Mouse (Mus musculus) spleen, postnatal 36 days (tissue): ENCODE measurements around the gene Dock10.

Experiments
- DNase-seq, 2 experiments: peaks; one replicate each; pipeline ENCODE4 v3.0.0; 2022; ENCODE audit warnings: low spot score in 2 of 2, mixed read lengths in 1 of 2

The Dock10 gene

DNA sequence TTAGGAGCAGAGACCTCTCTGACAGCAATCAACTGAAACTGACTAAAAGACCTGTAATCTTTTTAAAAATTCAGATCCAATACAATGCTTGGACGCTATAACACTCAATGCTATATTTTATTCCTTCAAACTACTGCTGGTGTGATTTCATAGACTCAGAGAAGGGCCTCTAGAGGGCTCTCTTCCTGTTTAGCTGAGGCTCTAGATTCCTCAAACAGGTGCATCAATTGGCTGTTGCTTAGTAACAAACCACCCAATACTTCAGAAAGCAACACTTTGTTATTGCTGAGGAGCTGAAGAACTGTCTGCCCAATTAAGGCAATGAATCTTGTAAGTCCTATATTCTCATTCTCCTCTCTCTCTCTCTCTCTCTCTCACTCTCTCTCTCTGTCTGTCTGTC is 30.1 kb downstream of the Dock10 start:
- DNase-seq, result peak; percentile 48 to 55

DNA sequence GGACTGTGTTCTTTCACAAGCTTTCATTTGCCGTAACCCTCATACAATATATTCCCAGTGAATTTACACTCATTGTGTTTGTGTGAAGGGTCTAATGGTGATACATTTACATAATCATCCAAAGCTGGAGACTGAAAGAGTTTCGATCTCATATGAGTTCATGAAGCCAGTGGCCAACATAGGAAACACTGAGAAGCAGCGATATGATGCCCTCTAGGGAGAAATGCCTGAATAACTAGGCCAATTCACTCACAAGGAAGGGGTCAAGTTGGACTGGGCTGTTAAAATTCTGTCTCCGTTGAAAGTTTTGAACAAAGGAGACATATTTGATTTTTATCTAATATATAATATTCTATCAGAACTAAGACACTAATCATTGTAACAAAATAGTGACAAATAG is 30.9 kb downstream of the Dock10 start:
- peak in 1 of 2 experiments; percentile 16 for DNase-seq

DNA sequence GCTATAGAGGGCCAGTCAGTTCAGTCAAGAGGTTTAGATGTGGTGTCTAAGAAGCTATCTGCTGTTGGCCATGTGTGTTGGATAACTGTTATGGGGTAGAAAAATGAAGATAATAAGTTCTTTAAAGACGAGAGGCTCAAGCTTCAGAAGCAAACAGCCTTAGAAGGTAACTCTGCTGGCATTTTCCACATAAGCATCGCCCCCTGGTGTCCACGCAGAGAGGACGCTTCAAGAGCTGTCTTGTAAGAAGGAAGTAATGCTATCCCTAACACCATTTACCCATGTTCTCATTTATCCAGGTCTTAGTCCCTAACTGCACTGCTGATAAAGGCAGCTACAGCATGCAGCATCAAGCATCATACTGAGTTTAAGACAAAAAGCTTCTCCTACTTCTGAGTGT is 35.7 kb downstream of the Dock10 start:
- DNase-seq, result peak; percentile 72 to 73

DNA sequence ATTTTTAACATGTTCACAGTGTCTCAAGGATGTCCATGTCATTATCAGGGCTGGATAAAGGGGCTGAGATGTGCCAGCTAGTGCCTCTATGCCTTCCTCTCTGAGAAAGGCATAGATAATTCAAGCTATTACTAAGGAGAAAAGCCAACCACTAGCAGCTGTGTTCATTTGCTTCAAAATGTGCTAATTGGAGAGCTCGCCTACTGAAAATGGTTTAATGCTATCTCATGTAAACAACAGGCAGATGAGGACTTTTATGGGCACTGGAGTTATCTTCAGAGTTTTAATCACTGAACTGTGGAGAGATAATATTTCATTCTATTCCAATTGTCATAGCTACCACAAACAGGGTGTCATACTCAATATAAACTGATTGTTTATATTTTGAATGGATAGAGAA is 36.3 kb downstream of the Dock10 start:
- no peak for DNase-seq

DNA sequence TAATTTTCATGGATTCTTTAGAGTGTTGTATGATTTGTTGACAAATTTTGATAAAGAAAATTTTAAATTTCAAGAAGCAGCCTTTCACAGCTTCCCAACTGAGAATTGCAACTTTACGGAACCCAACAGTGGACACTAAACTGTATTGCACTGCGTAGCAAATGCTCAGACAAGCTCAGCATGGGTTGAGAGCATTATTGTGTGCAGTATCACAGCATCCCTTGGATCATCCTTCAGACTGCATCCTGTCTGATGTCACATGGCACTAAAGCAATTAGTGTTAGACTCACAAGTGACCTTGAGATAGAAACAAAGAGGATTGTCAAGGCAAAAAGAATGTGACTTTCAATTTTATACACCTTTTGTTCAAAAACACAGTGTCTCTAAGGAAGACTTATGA is 37.1 kb downstream of the Dock10 start:
- DNase-seq, result no peak

DNA sequence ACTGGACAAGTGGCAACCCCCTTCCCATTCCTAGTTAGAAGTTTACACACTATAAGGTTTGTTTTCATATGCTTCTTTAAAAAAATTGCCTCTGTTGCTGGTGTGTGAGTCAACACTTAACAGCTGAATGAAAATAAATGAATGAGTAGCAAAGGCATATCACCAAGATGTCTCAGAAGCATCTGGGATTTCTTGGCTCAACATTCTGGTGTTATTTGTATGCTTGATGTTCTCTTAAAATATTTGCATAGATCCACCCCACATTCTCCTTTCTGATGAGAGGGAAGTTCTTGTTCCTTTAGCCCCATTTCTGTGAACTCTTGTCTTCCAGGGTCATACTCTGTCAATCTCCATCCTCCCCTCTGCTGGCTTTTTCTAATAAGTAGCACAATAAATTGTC is 38.2 kb downstream of the Dock10 start:
- DNase-seq, result no peak

DNA sequence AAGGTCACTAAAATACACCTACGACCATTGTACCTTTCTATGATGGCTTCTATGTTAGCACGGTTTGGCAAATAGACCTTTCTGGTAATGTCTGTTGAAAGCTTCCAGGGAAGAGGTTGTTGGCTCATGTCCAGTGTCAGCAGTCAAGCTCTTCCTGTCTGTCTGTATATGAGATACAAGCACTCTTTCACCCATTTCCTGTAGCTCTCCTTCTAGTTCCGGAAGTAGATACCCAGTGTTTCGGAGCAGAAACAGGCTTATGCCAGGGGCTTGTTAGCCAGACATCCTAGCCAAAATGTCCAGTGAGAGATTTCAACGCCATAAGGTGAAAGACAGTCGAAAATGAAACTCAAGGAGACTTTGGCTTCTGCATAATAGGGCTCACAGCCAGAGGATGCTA is 38.9 kb downstream of the Dock10 start:
- DNase-seq, result no peak

DNA sequence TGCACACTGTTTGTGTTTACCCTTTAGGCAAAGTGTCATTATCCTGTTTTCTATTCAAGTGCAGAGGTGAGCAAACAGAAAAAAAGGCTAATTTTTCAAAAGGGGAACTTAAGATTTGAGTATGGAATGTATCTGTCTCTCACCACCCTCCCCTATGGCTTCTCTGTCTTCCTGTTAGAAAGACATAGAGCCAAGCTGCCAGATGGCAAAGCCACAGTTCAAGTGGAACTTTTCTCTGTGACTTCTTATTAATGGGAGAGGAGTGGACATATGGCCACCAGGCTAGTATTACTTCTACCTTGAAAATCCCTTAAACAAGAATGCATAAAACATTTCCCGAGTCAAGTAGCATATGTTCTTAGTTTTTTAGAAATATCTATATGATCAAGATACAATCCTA is 39.7 kb downstream of the Dock10 start:
- DNase-seq, result no peak

DNA sequence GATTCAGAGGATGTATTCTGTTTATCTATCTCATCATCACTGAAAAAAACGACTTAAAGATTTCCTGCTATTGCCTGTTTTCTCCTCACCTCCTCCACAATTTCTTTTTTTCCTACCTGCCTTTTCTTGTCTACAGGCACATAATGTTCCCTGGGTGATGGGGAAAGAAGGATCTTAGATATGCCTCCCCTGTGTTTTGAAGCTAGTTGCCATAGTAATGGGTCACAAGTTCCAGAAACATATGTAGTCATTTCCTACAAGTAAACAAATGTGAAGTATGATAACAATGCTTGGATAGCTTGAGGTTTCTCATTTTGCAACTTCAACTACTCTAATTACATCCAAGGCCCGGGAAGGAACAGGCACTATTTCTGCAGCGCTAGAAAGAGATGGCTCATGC is 42.4 kb downstream of the Dock10 start:
- no peak for DNase-seq

DNA sequence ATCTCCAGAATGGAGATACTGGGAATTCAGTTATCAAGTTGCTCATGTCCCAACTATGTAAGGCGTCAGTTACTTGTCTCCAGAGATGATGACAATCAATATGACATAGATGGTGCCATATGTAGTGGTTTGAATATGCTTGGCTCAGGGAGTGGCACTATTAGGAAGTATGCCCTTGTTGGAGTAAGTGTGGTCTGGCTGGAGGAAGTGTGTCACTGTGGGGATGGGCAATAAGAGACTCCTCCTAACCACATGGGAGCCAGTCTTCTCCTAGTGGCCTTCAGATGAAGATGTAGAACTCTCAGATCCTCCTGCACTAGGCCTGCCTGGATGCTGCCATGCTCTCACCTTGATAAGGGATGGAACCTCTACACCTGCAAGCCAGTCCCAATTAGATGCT is 44.4 kb downstream of the Dock10 start:
- DNase-seq, result no peak

DNA sequence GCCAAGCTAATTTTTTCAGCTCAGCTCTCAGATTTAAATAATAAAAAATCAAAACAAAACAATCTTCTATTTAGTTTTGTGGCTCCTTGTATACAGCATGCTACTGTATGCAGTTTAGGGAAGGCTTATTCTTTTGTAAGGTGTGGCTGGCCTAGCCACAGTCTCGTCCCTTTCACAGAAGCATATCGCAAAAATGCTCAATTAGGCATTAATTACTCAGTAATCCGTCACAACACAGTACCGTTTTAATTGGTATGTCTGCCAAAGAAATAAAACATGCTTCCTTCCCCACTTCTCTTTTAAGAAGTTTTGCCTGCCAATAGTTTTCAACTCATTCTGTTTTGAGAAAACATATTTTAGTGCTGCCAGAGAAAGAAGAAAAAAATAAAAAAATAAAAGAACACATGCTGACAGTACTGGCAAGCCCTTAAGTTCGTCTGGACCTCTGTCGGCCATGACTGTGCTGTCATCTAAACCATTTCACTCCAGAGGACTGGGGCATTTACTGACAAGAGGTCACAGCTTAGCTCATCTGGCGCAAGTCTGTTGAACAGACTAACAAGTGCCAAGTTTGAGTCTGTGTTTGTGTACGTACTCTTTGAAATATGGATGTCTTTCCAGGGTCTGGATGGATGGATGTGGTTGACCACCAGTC is 47.6 kb downstream of the Dock10 start:
- no peak for DNase-seq

DNA sequence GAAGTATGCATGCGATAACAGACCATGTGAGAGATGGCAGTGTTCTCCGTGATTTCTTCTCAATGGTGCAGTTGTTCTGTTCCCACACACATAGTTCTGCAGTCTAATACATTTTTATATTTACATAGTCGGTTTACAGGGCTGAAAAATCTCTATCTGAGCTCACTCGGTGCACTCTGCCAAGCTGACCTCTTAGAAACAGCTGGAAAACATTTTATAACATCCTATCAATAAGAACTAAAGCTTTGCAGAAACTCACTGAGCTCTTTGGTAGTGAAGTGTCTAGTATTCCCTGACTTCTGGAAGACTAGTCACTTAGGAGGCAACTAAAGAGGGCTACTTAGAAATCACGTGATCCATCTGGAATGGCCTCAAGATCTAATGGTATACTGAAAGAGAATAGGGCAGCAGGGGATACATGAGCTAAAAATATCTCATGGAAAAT is 48.2 kb downstream of the Dock10 start:
- no peak for DNase-seq

DNA sequence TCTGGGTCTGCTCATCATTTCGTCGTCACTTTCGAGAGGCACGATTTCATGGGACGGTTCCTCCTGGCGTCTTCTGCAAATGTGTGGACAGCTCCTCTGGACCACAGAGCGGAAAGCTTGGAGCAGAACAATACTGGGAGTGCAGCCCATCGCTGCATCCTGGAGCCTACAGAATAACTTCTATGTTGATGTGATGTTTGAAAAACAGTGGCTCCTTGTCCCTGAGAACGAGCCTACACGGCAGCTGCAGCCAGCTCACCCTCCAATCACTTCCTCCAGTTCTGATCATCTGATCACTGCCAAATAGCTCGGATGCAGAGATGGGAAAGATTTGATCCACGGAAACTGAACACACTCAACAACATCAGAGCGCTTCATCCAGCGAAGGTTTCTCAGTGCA is 49.0 kb downstream of the Dock10 start:
- DNase-seq, result no peak

DNA sequence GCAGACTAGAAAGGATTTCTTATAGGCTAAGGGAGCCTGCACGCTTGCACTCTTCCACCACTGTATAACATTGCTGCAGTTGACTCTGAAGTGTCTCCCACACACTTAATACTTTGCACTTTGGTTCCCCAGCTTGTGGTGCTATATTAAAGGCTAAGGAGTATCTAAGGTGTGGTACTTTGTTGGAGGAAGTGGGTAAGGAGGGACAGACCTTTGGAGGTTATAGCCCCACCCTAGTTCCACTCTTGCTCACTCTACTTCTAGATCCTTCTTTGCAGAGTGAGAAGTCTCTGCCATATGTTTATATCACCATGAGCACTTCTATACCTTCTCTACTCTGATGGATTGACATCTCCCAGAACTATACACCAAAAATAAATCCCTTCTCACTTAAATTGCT is 55.0 kb downstream of the Dock10 start:
- DNase-seq, result peak; percentile 44 to 46

DNA sequence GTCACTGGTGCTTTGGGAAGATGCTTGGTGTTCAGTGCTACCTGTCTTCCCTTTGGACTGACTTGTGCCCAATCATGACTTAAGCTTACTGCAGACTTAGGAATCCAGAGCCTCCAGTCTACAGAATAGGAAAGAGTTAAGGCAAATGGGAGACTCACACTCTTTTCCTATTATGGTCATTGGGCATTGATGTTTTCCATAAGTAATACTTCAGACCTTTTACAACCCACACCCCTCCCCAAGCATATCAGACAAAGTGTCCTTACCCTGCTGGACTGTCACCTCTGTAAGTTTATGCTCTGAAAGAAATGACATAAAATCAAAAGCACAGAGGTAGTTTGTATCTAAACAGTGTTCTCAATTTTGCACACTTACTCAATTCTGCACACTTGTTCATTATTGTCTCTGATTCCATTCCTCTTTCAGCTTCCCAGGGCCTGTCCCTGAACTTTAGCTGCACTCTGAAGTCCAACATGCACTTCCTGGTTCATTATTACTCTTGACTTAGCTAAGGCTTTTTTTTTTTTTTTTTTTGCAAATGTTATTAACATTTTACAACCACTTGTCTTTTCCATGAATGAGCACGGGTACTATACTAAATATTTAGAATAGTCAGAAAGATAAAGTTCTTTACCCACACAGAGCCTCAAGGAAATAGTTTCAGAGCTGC is 82.2 kb downstream of the Dock10 start:
- DNase-seq, result no peak

DNA sequence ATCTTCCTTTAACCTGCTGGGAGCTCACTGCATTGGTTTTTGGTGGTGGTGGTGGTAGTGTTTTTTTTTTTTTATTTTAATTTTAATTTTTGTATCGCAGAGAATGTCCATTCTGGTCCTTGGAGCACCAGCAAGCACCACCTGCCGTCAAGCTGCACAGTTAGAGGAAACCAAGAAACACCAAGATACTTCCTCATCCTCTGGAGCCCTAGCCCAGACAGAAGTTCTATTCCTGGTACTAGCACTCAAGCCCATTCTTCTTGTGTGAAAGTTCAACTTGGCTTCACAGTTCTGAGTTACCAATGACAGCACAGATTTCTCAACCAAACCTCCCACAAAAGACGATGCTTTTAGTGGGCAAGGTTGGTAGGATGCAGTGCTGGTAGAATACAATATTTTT is 86.6 kb downstream of the Dock10 start:
- peak; percentile 28 to 31 for DNase-seq

DNA sequence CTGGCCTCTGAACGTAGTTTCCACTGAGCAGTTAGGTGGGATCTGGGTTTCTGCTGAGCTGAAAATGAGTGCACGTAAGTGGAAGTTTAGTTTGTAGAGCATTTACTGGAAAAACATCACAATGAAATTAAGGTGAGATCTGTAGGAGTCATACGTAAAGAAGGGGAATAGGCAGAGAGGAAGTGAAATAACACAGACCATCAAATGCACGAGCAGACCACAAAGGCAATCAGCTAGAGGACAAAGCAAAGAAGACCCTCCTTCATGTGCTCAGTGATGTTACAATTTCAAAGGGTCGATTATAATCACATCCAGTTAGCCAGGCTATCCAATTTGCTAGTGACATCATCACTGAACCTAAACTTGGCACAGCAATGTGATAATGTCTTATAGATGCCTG is 87.3 kb downstream of the Dock10 start:
- DNase-seq, result no peak

DNA sequence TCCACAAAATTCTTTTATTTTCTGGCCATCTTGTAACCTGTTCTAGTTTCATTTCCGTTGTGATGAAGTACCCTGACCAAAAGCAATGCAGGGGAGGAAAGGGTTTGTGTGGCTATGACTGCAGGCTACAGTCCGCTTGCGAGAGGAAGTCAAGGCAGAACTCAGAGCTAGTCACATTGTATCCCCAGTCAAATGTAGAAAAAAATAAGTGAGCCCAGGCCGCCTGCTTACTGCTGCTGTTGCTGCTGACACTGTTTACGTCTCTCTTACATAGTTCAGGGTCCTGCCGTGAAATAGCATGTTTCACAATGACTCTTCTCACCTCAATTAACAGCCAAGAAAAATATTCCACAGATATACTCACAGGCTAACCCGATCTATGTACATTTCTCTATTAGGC is 87.9 kb downstream of the Dock10 start:
- DNase-seq, result peak; percentile 68 to 71

DNA sequence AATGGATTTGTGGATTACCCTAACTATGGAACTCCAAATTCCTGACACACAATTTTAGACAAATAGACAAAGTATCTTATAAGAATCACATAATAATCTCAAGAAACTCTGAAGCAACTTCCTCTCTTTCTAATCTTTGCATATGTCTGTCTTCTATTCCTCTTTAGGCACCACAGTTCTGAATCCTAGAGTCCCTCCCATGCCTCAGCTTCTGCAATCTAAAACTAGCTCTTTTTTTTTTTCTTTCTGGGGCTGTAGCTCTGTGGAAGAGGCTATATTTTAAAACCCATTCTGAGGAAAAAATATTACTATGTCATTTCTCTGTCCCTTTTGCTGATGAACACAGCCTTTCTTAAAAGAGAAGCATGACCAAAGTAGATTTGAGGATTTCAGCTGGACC is 92.6 kb downstream of the Dock10 start:
- DNase-seq, result peak; percentile 10 to 45

DNA sequence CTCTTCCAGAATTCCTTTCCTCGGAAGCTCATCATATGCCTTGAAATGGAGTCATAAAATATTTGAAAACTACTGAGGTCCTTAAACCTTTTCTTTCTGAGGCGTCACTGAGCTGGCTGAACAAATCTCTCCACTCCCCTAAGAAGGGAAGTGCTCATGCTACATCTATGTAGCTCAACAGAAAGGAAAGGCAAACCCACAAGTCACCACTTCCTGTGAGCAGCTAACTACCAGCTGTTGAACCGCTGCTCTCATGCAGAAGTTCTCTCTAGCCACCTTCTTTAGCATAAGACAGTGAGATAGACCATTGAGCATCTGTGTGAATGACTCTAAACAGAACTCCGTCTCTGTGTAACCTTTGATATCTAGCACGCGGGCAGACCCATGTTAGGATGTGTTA is 93.2 kb downstream of the Dock10 start:
- peak; percentile 86 to 87 for DNase-seq

DNA sequence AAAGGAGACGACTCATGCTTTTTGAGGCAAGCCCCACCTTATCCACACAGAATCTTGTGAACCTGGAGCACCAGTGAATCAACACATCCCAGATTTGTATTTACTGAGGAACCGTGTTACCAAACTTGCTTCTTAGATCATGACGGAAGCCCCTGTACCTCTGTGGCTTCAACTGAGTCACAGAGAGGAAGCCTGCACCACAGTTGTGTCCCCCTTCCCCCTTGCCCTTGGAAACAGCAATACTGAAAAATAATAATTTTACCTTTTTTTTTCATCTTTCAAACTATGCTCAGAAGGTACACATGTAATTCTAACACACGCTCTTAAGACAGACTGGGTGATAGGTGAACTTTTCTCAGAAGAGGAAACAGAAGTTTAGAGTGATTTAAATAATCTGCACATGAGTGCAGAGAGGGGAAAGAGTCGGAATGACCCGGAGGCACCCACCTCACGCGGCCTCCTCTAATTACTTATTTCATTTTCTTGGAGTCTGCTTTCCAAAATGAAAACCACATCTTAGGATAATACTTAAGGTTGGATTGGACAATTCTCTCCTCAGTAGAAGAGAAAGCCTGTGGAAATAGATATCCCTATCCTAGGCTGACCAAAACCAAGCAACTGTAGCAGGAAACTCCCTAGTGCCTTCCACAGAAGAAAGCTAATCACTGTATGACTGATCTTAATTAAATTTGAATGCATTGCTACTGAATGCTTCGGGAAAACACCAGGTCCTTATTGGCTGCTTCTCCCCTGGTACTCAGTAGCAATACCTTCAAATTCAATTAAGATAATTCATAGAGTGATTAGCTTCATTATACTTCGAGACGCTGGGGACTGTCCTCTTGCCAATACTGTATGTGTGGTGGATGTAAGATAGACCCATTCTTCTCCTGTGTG is 96.6 kb downstream of the Dock10 start:
- peak; percentile 19 to 47 for DNase-seq

DNA sequence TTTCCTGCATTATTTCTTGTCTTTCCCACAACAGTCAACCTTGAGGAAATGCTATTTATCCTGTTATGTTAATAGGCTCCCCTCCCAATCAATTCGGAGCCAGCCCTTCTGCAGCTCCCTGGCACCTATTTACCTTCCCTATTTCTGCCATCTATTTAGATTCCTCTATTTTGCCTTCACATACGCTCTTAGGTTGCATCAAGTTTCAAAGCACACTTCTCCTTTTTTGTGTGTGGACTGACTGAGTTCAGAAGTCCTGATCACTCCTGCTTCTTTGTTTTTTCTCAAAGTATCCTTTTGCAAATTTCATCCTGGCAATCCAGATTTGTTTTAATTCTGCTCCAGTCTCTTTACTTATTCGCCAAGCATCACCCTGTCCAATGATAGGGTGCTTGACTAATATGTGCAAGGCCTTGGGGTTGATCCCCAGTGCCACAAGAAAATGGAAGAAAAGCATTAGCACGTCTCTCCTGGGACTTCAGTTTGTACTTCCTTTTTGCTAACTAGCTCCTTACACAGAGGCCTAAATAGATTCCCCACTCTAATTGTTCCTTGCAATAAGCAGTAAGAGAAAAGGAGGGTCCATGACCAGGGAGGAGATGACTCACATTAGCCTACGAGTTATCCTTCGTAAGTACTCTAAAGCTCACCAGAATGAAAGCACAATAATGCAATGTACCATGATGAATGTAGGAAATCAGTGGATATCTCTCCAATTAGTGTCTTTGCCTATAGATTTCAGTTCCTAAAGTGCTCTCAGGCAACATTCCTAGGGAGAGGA is 98.7 kb downstream of the Dock10 start:
- peak; percentile 17 to 39 for DNase-seq
